Mouse (Mus musculus) testis, adult 2 months (tissue): ENCODE data around the gene Ttc30a1. TPM values are rescaled to one million over a fixed set of nuclear protein-coding genes. Genes with fewer than 3 reads are reported as not detected.

Source experiments
- H3K27ac ChIP-seq: fragments of 200-500 bp; 2 replicates; pipeline ENCODE4 v1.5.1; 2012; ENCODE audit warnings: low read depth, low read length; ENCODE audit not compliant: control insufficient read depth, insufficient read depth
- H3K27me3 ChIP-seq: fragments of 200-500 bp; 2 replicates; pipeline ENCODE4 v1.6.1; 2012; ENCODE audit warnings: mild to moderate bottlenecking, low read length, moderate library complexity; ENCODE audit not compliant: control insufficient read depth, insufficient read depth
- H3K36me3 ChIP-seq: fragments of 200-500 bp; 2 replicates; pipeline ENCODE4 v1.6.1; 2012; ENCODE audit warnings: mild to moderate bottlenecking, low read length; ENCODE audit not compliant: control insufficient read depth, insufficient read depth
- H3K4me1 ChIP-seq: fragments of 200-500 bp; 2 replicates; pipeline ENCODE4 v1.6.1; 2012; ENCODE audit warnings: low read length; ENCODE audit not compliant: control insufficient read depth, insufficient read depth
- H3K4me3 ChIP-seq: fragments of 200-500 bp; 2 replicates; pipeline ENCODE4 v1.5.1; 2012; ENCODE audit warnings: low read depth, mild to moderate bottlenecking, low read length, moderate library complexity, mixed read lengths; ENCODE audit not compliant: control insufficient read depth
- CTCF ChIP-seq: fragments of 200-500 bp; IDR thresholded peaks from 2 replicates; pipeline ENCODE4 v1.5.1; 2012; ENCODE audit warnings: low read depth, mild to moderate bottlenecking, inconsistent platforms, low read length, moderate library complexity; ENCODE audit not compliant: control insufficient read depth, insufficient read depth, insufficient replicate concordance
- POLR2A ChIP-seq: fragments of 200-500 bp; IDR thresholded peaks from 2 replicates; pipeline ENCODE4 v1.6.1; 2012; ENCODE audit warnings: low read depth, mild to moderate bottlenecking, inconsistent platforms, low read length, moderate library complexity; ENCODE audit not compliant: control insufficient read depth
- polyA plus RNA-seq: library from polyadenylated mRNA; depleted of rRNA; stranded (reverse); fragments of >200 nt; gene quantifications from 2 replicates; pipeline ENCODE4 v1.2.3, GENCODE M21; 2012; rRNA removed

Gene Ttc30a1
- polyA plus RNA-seq, 1 experiment, result 12.3 TPM

DNA sequence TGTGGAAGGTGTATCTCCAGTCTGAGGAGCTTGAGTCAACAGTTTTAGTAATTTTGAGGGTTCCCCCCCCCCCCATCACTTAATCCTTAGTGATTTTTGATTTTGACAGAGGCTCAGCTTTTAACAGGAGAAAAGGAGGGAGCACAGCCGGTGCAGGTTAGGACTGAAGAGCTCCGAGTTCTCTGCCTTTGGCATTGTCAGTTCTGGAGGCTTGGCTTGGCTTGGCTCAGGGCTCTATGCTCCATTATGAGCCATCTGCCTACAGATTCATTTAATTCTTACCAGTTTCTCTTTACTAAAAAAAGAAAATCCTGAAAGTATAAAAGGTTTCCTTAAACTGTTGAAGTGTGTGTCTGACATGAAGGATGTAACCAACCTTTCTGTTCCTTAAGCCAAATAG lies 52.6 kb downstream of the Ttc30a1 start:
- H3K4me3 ChIP-seq, result no peak overlapping the region
- H3K4me1 ChIP-seq, result no peaks in the 10 kb centered on the region
- H3K27me3 ChIP-seq, result no peaks in the 10 kb centered on the region
- TF ChIP-seq CTCF, result no peak
- TF ChIP-seq POLR2A, result no peak
- no peak overlapping the region for H3K27ac ChIP-seq
- no peaks in the 10 kb centered on the region for H3K36me3 ChIP-seq

Other genes starting within 250 kb of the Ttc30a1 start
- 1.4 and 1.9 TPM in 2 replicates for gene Agps, start 149.8 kb downstream of the Ttc30a1 start, polyA plus RNA-seq
- gene Ttc30b, start 43.4 kb downstream of the Ttc30a1 start, polyA plus RNA-seq, result 5.2 and 5.4 TPM in 2 replicates
- gene Ttc30a2, start 3.8 kb downstream of the Ttc30a1 start, polyA plus RNA-seq, result 76.5 and 77.4 TPM in 2 replicates